Mouse (Mus musculus): ENCODE data around the gene Nrm. TPM values are rescaled to one million over a fixed set of nuclear protein-coding genes. Genes with fewer than 3 reads are reported as not detected.

The Nrm gene
- polyA plus RNA-seq, 1 experiment: 22.4 TPM

DNA sequence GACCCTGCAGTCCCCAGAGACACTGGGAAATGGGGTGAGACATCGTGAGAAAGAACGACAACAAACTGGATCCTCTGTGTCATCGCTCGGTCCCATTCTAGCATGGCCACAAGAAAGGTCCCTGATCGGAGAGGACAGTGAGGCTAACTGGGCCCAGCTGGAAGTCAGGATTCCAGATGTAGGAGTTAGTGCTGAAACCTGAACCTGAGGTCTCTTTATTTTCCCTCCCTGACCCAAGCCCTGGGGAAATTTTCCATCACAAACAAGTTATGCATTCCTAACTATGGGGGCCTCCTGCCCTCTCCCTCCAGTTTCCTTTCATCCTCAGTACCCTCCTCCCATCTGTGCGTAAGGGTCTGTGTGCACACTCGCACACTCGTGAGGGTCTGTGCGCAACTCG, 43.9 kb upstream of the Nrm start:
- Histone ChIP-seq H3K4me1 (ENCODE audit: control insufficient read depth, insufficient read depth, low read length) (peaks cover 4% of the 10 kb centered on the region), H3K27ac (ENCODE audit: control insufficient read depth, insufficient read depth, low read depth, low read length, poor library complexity) (no peak overlapping the region), H3K4me3 (replicated peaks; ENCODE audit: control insufficient read depth, low read depth, low read length) (no peak overlapping the region)
- WGBS: 94% methylated on average over 10 of the region's 10 CpGs
- TF ChIP-seq CTCF (IDR thresholded peaks at IDR 0.05; ENCODE audit: control insufficient read depth, insufficient read depth, low read length): no peak
- TF ChIP-seq POLR2A (IDR thresholded peaks at IDR 0.05; ENCODE audit: borderline replicate concordance, control insufficient read depth, low read depth, low read length): no peak

DNA sequence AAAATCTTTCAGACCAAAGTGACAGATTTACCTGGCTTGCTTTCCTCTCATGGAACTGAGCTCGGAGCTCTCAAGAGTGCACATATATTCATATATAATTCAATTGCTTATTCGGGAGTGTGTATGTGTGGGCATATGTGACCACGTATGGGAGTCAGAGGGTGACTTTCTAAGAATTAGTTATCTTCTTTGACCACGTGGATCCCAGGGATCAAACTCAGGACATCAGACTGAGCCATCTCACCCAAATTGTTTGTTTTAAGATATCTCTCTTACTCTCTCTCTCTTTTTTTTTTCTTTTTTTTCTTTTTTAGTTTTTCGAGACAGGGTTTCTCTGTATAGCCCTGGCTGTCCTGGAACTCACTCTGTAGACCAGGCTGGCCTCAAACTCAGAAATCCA, 41.0 kb upstream of the Nrm start:
- Histone ChIP-seq H3K27ac (ENCODE audit: control insufficient read depth, insufficient read depth, low read depth, low read length, poor library complexity) (no peak overlapping the region), H3K4me1 (ENCODE audit: control insufficient read depth, insufficient read depth, low read length) (peaks cover 2% of the 10 kb centered on the region), H3K4me3 (replicated peaks; ENCODE audit: control insufficient read depth, low read depth, low read length) (no peak overlapping the region)
- no peak for TF ChIP-seq POLR2A (IDR thresholded peaks at IDR 0.05; ENCODE audit: borderline replicate concordance, control insufficient read depth, low read depth, low read length)
- no peak for TF ChIP-seq CTCF (IDR thresholded peaks at IDR 0.05; ENCODE audit: control insufficient read depth, insufficient read depth, low read length)
- 62% methylated on average over 5 of the region's 5 CpGs for WGBS

DNA sequence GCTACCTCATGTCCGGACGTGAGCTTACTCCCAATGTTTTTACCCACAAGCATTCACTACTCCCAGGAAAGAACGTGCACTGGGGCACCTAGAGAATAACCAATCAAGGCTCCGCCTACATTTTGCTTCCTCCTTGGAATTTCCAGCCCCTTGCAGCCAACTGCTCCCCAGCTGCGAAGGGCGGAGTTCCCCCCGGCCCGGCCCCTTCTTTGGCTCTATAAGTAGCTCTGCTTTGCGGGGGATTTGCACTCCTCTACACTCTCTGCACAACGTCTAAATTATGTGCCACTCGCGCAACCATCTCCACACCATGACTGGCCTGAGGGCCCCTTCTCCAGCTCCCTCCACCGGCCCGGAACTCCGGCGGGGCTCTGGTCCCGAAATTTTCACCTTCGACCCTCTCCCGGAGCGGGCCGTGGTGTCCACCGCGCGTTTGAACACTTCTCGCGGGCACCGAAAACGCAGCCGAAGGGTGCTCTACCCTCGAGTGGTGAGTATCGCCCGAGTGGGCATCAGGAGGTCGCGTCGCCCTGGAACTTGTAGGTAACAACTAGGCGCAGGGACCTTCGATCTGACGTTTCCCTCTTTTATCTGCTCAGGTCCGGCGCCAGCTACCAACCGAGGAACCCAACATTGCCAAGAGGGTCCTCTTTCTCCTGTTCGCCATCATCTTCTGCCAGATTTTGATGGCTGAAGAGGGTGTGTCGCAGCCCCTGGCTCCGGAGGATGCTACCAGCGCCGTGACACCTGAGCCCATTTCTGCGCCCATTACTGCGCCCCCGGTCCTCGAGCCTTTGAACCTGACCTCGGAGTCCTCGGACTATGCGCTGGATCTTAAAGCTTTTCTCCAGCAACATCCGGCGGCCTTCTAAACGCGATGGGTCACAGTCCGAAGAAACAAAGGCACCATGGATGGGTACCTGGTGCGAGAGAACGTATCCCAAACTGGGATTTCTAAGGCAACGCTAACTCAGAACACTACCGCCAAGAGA, 39.4 kb upstream of the Nrm start, which contains the start of gene Ier3:
Ier3 (plus strand) TSS at position 246 of the 992 bp plus-strand sequence.
- under 1% methylated on average over 62 of the region's 62 CpGs for WGBS
- Histone ChIP-seq H3K4me1 (ENCODE audit: control insufficient read depth, insufficient read depth, low read length) (peaks cover 2% of the 10 kb centered on the region), H3K4me3 (replicated peaks; ENCODE audit: control insufficient read depth, low read depth, low read length) (peak within 1 kb of the TSS; percentile 74), H3K27ac (ENCODE audit: control insufficient read depth, insufficient read depth, low read depth, low read length, poor library complexity) (peak within 1 kb of the TSS; percentile 80)
- TF ChIP-seq CTCF (IDR thresholded peaks at IDR 0.05; ENCODE audit: control insufficient read depth, insufficient read depth, low read length): no peak
- peak; percentile 77 for TF ChIP-seq POLR2A (IDR thresholded peaks at IDR 0.05; ENCODE audit: borderline replicate concordance, control insufficient read depth, low read depth, low read length)

- peaks cover 2% of the 10 kb centered on the region for H3K4me1 ChIP-seq (ENCODE audit: control insufficient read depth, insufficient read depth, low read length)
- 0% methylated on average over 11 of the region's 11 CpGs for WGBS
- peak overlapping the region; percentile 53 for H3K4me3 ChIP-seq (replicated peaks; ENCODE audit: control insufficient read depth, low read depth, low read length)
- no peak for TF ChIP-seq POLR2A (IDR thresholded peaks at IDR 0.05; ENCODE audit: borderline replicate concordance, control insufficient read depth, low read depth, low read length)
- no peak for TF ChIP-seq CTCF (IDR thresholded peaks at IDR 0.05; ENCODE audit: control insufficient read depth, insufficient read depth, low read length)
- H3K27ac ChIP-seq (ENCODE audit: control insufficient read depth, insufficient read depth, low read depth, low read length, poor library complexity): peak overlapping the region; percentile 58; the same call in 1 of the 2 replicates
Observed at GRCm38 (mm10) chr17:35822564-35822963, 38.6 kb upstream of the Nrm start.

- peak within 1 kb of the TSS; percentile 92 for H3K27ac ChIP-seq (ENCODE audit: control insufficient read depth, insufficient read depth, low read depth, low read length, poor library complexity)
- TF ChIP-seq POLR2A (IDR thresholded peaks at IDR 0.05; ENCODE audit: borderline replicate concordance, control insufficient read depth, low read depth, low read length) (peak; percentile 33; the same call in 1 of the 2 replicates), CTCF (IDR thresholded peaks at IDR 0.05; ENCODE audit: control insufficient read depth, insufficient read depth, low read length) (no peak)
- 1% methylated on average over 47 of the region's 47 CpGs for WGBS
- peaks cover 2% of the 10 kb centered on the region for H3K4me1 ChIP-seq (ENCODE audit: control insufficient read depth, insufficient read depth, low read length)
- peak within 1 kb of the TSS; percentile 74 for H3K4me3 ChIP-seq (replicated peaks; ENCODE audit: control insufficient read depth, low read depth, low read length)
Observed at GRCm38 (mm10) chr17:35822964-35823937, 37.9 kb upstream of the Nrm start, which contains the start of gene Flot1. TSS of gene Flot1 (plus strand) at chr17:35823230.

DNA sequence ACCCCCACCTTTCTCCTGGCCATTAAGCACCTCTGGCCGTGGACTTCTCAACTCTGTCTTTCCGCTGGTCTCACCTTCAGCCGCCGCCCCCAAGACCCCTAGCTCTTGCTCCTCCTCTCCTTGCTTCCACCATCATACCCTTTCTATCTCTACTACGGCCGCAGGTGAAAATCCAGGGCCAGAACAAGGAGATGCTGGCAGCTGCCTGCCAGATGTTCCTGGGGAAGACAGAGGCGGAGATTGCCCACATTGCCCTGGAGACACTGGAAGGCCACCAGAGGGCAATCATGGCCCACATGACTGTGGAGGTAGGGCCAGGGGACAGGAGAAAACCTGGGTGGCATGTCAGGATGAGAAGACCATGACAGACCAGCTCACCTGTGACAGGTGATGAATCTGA, 36.7 kb upstream of the Nrm start:
- Histone ChIP-seq H3K4me1 (ENCODE audit: control insufficient read depth, insufficient read depth, low read length) (peaks cover 3% of the 10 kb centered on the region), H3K27ac (ENCODE audit: control insufficient read depth, insufficient read depth, low read depth, low read length, poor library complexity) (peak overlapping the region; percentile 34), H3K4me3 (replicated peaks; ENCODE audit: control insufficient read depth, low read depth, low read length) (peak overlapping the region; percentile 29)
- no peak for TF ChIP-seq POLR2A (IDR thresholded peaks at IDR 0.05; ENCODE audit: borderline replicate concordance, control insufficient read depth, low read depth, low read length)
- TF ChIP-seq CTCF (IDR thresholded peaks at IDR 0.05; ENCODE audit: control insufficient read depth, insufficient read depth, low read length): peak; percentile 66
- 59% methylated on average over 7 of the region's 7 CpGs for WGBS

- 88% methylated on average over 13 of the region's 13 CpGs for WGBS
Observed at GRCm38 (mm10) chr17:35825109-35825850, 35.8 kb upstream of the Nrm start.

More at GRCm38 (mm10) chr17:35825109-35825850, 35.8 kb upstream of the Nrm start:
- Histone ChIP-seq H3K27ac (ENCODE audit: control insufficient read depth, insufficient read depth, low read depth, low read length, poor library complexity) (no peak overlapping the region), H3K4me1 (ENCODE audit: control insufficient read depth, insufficient read depth, low read length) (peaks cover 4% of the 10 kb centered on the region), H3K4me3 (replicated peaks; ENCODE audit: control insufficient read depth, low read depth, low read length) (no peak overlapping the region)
- TF ChIP-seq CTCF (IDR thresholded peaks at IDR 0.05; ENCODE audit: control insufficient read depth, insufficient read depth, low read length) (no peak), POLR2A (IDR thresholded peaks at IDR 0.05; ENCODE audit: borderline replicate concordance, control insufficient read depth, low read depth, low read length) (no peak)
